Comparison of ENCODE assay signal across 9 mouse cellular contexts in the genomic region with DNA sequence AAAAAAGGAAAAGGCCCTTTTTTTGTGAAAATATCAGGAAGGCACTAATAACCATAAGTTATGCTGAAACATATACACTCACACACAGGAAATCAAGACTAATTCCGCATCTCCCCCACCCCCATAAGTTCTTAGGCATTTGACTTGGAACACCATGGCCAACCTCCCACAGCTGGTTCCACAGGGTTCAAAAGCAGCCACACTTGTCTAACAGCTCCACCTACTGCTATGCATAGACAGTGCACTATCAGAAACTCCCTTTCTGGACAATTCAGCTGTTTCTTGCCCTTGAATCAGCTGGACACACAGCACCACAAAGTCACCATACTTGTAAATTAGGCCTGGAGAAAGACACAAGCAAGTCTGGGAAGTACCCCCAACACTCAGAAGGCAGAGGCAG. TPM values are rescaled to one million over a fixed set of nuclear protein-coding genes. Genes with fewer than 3 reads are reported as not detected.
DNase-seq lines count a peak whose midpoint lies in the region; ATAC-seq and TF ChIP-seq lines count a peak whose summit lies in the region.
"Had no signal": no experiment of that assay in that cellular context is flagged by ENCODE, and none has a peak within 500 bp of the region (broad histone marks: within the 10 kb centered on the region; RNA-seq: fewer than 3 reads in every experiment).

No protein-coding gene starts in this region.

- H3K9me3 ChIP-seq in kidney, embryonic 14.5 days (ENCODE audit: control insufficient read depth, low read length): no peaks in the 10 kb centered on the region
- no peaks in the 10 kb centered on the region for H3K9me3 ChIP-seq in limb, embryonic 10.5 days (replicated peaks)

- peaks cover 68% of the 10 kb centered on the region for H3K36me3 ChIP-seq in kidney, embryonic 14.5 days (ENCODE audit: control insufficient read depth, insufficient read depth, low read length)
- H3K36me3 ChIP-seq in limb, embryonic 10.5 days: peaks cover 84% of the 10 kb centered on the region

- WGBS in kidney, embryonic 14.5 days: 65% methylated on average over 1 of the region's 1 CpGs
- WGBS in limb, embryonic 10.5 days: 87% methylated on average over 1 of the region's 1 CpGs
- WGBS in cerebellum, adult 2 months: 81% methylated on average over 1 of the region's 1 CpGs

- H3K4me2 ChIP-seq in kidney, embryonic 14.5 days (replicated peaks; ENCODE audit: low read depth, low read length): no peak overlapping the region

- no peaks in the 10 kb centered on the region for H3K27me3 ChIP-seq in kidney, embryonic 14.5 days (ENCODE audit: control insufficient read depth, insufficient read depth, low read length)
- no peaks in the 10 kb centered on the region for H3K27me3 ChIP-seq in limb, embryonic 10.5 days (ENCODE audit: low read depth, poor library complexity, severe bottlenecking)
- no peaks in the 10 kb centered on the region for H3K27me3 ChIP-seq in cerebellum, adult 2 months (ENCODE audit: control insufficient read depth, insufficient read depth, low read length)

- no peak for TF ChIP-seq CTCF in cerebellum, adult 2 months (IDR thresholded peaks at IDR 0.05; ENCODE audit: borderline replicate concordance, insufficient read depth, low read depth, low read length)

- ATAC-seq in kidney, embryonic 14.5 days (ENCODE audit: low FRiP score, low TSS enrichment): peak; percentile 75; the same call in 1 of the 2 replicates

- no peak overlapping the region for H3K27ac ChIP-seq in kidney, embryonic 14.5 days (ENCODE audit: low read depth, low read length)
- no peak overlapping the region for H3K27ac ChIP-seq in limb, embryonic 10.5 days
- H3K27ac ChIP-seq in cerebellum, adult 2 months (ENCODE audit: insufficient read depth, low read length): no peak overlapping the region

- no peak overlapping the region for H3K4me3 ChIP-seq in kidney, embryonic 14.5 days (ENCODE audit: low read length)
- H3K4me3 ChIP-seq in limb, embryonic 10.5 days: no peak overlapping the region
- no peak overlapping the region for H3K4me3 ChIP-seq in cerebellum, adult 2 months (replicated peaks; ENCODE audit: insufficient read depth, low read depth, low read length)
- H3K4me3 ChIP-seq: erythroblast, embryonic 14.5 days had no signal

- no peak for TF ChIP-seq POLR2A in cerebellum, adult 2 months (IDR thresholded peaks at IDR 0.05; ENCODE audit: borderline replicate concordance, insufficient read depth, low read length)

- no peaks in the 10 kb centered on the region for H3K4me1 ChIP-seq in kidney, embryonic 14.5 days (ENCODE audit: control insufficient read depth, insufficient read depth, low read length)
- no peaks in the 10 kb centered on the region for H3K4me1 ChIP-seq in limb, embryonic 10.5 days
- H3K4me1 ChIP-seq in cerebellum, adult 2 months (ENCODE audit: control insufficient read depth, insufficient read depth, low read length): no peaks in the 10 kb centered on the region

- DNase-seq in kidney, adult 11 months: no peak
- peak; percentile 38 for DNase-seq in A20 (ENCODE audit: low read depth, low spot score)
- peak; percentile 51 for DNase-seq in brain, adult 2 months (ENCODE audit: low read depth, low spot score)
- DNase-seq in limb, embryonic 10.5 days (ENCODE audit: low spot score): peak; percentile 33
- DNase-seq in spleen, postnatal 14 days (ENCODE audit: low spot score in 2 of 2): no peak
- DNase-seq in ovary, postnatal 36 days (ENCODE audit: low spot score): no peak
- no peak for DNase-seq in cerebellum, adult 2 months

- H3K9ac ChIP-seq in kidney, embryonic 14.5 days (ENCODE audit: low read depth, low read length): no peak overlapping the region

RNA-seq across cellular contexts. Expression of a gene that starts 33.6 kb away (rescaled TPM):
- 10.1 and 12.6 TPM in 2 replicates for polyA plus RNA-seq in kidney, embryonic 14.5 days (2014; fragmentation: Nextera tagmentation; extraction: Ambion mirVana)
- 6.3 and 8.7 TPM in 2 replicates for polyA plus RNA-seq in limb, embryonic 10.5 days (2016; fragmentation: Nextera tagmentation; extraction: Ambion mirVana)
- polyA plus RNA-seq in cerebellum, adult 2 months (2012; rRNA removed): 45.9 and 51.9 TPM in 2 replicates

Comparison
In these comparisons a context has a peak if more than half of its experiments do, and no peak if none do; other contexts are left out.
1. DNase-seq: peak in A20 (single experiment), brain, adult 2 months (single experiment) and limb, embryonic 10.5 days (single experiment); none in kidney, adult 11 months (single experiment), spleen, postnatal 14 days (0 of 2), ovary, postnatal 36 days (single experiment) and cerebellum, adult 2 months (0 of 2).